8 mouse cellular contexts compared by ENCODE assay signal in genomic region chr10:45086637-45087036, GRCm38 (mm10). TPM values are rescaled to one million over a fixed set of nuclear protein-coding genes. Genes with fewer than 3 reads are reported as not detected.
DNase-seq lines count a peak whose midpoint lies in the region; ATAC-seq and TF ChIP-seq lines count a peak whose summit lies in the region.

No protein-coding gene starts in this region.

- TF ChIP-seq POLR2A in bone marrow macrophage, adult 2 months (IDR thresholded peaks at IDR 0.05; ENCODE audit: borderline replicate concordance, low read depth, low read length): no peak

- DNase-seq in neural tube, embryonic 10.5 days (ENCODE audit: extremely low spot score, low spot score): peak; percentile 40

- ATAC-seq in heart, embryonic 12.5 days (ENCODE audit: insufficient number of reproducible peaks, low FRiP score): 0 out of 2 replicates have a peak, but pooled peaks have one; percentile 14
- ATAC-seq in heart, embryonic 11.5 days (replicated peaks; ENCODE audit: insufficient number of reproducible peaks, low FRiP score, low TSS enrichment): no peak
- no peak for ATAC-seq in neural tube, embryonic 15.5 days (ENCODE audit: low FRiP score)
- no peak for ATAC-seq in monocyte, adult 5-6 weeks (replicated peaks; ENCODE audit: insufficient number of reproducible peaks, low FRiP score, low TSS enrichment, poor library complexity, severe bottlenecking)
- ATAC-seq in inflammation-experienced regulatory T-cells, adult 6 months: no peak

- H3K36me3 ChIP-seq in heart, embryonic 12.5 days: peaks cover 10% of the 10 kb centered on the region; the same call in 1 of the 2 replicates
- H3K36me3 ChIP-seq in heart, embryonic 11.5 days (ENCODE audit: control insufficient read depth, insufficient read depth, low read length): no peaks in the 10 kb centered on the region
- H3K36me3 ChIP-seq in neural tube, embryonic 15.5 days: no peaks in the 10 kb centered on the region
- peaks cover 51% of the 10 kb centered on the region for H3K36me3 ChIP-seq in megakaryocyte, embryonic 14.5 days (replicated peaks; ENCODE audit: low read length)

- no peak overlapping the region for H3K27ac ChIP-seq in heart, embryonic 12.5 days (ENCODE audit: poor library complexity, severe bottlenecking)
- H3K27ac ChIP-seq in heart, embryonic 11.5 days (ENCODE audit: low read depth, low read length): no peak overlapping the region
- no peak overlapping the region for H3K27ac ChIP-seq in neural tube, embryonic 15.5 days (replicated peaks)
- H3K27ac ChIP-seq in bone marrow macrophage, adult 2 months (ENCODE audit: insufficient read depth, low read depth, low read length): no peak overlapping the region

- H3K9me3 ChIP-seq in heart, embryonic 12.5 days (replicated peaks): no peaks in the 10 kb centered on the region
- no peaks in the 10 kb centered on the region for H3K9me3 ChIP-seq in heart, embryonic 11.5 days (replicated peaks; ENCODE audit: control insufficient read depth, low read length)
- H3K9me3 ChIP-seq in neural tube, embryonic 15.5 days (replicated peaks): no peaks in the 10 kb centered on the region
- H3K9me3 ChIP-seq in megakaryocyte, embryonic 14.5 days: no peaks in the 10 kb centered on the region

- H3K27me3 ChIP-seq in heart, embryonic 12.5 days (replicated peaks): no peaks in the 10 kb centered on the region
- H3K27me3 ChIP-seq in heart, embryonic 11.5 days (ENCODE audit: control insufficient read depth, insufficient read depth, low read length): no peaks in the 10 kb centered on the region
- no peaks in the 10 kb centered on the region for H3K27me3 ChIP-seq in neural tube, embryonic 15.5 days (replicated peaks)
- no peaks in the 10 kb centered on the region for H3K27me3 ChIP-seq in megakaryocyte, embryonic 14.5 days (replicated peaks)

- 50% methylated on average over 5 of the region's 5 CpGs for whole genome bisulfite sequencing in heart, embryonic 12.5 days
- WGBS in heart, embryonic 11.5 days (ENCODE audit: insufficient replicate concordance): 42% methylated on average over 5 of the region's 5 CpGs
- WGBS in neural tube, embryonic 15.5 days: 57% methylated on average over 5 of the region's 5 CpGs

- no peak overlapping the region for H3K4me2 ChIP-seq in heart, embryonic 12.5 days
- H3K4me2 ChIP-seq in heart, embryonic 11.5 days: no peak overlapping the region
- no peak overlapping the region for H3K4me2 ChIP-seq in neural tube, embryonic 15.5 days

- H3K4me3 ChIP-seq in heart, embryonic 12.5 days: no peak overlapping the region
- H3K4me3 ChIP-seq in heart, embryonic 11.5 days (ENCODE audit: low read depth, low read length): no peak overlapping the region
- no peak overlapping the region for H3K4me3 ChIP-seq in neural tube, embryonic 15.5 days (replicated peaks)
- H3K4me3 ChIP-seq in bone marrow macrophage, adult 2 months (ENCODE audit: insufficient read depth, low read length): no peak overlapping the region
- H3K4me3 ChIP-seq in megakaryocyte, embryonic 14.5 days (replicated peaks): peak overlapping the region; percentile 42

- peak; percentile 61 for TF ChIP-seq CTCF in bone marrow macrophage, adult 2 months (IDR thresholded peaks at IDR 0.05; ENCODE audit: low read depth, low read length)

- peaks cover 53% of the 10 kb centered on the region for H3K4me1 ChIP-seq in heart, embryonic 12.5 days (replicated peaks)
- H3K4me1 ChIP-seq in heart, embryonic 11.5 days (ENCODE audit: control insufficient read depth, insufficient read depth, low read length): peaks cover 29% of the 10 kb centered on the region
- H3K4me1 ChIP-seq in neural tube, embryonic 15.5 days: peaks cover 12% of the 10 kb centered on the region
- H3K4me1 ChIP-seq in bone marrow macrophage, adult 2 months (ENCODE audit: control insufficient read depth, insufficient read depth, low read length): peaks cover 4% of the 10 kb centered on the region; the same call in 1 of the 2 replicates
- H3K4me1 ChIP-seq in megakaryocyte, embryonic 14.5 days: peaks cover 67% of the 10 kb centered on the region

- no peak overlapping the region for H3K9ac ChIP-seq in heart, embryonic 12.5 days
- H3K9ac ChIP-seq in heart, embryonic 11.5 days (ENCODE audit: low read depth, low read length): no peak overlapping the region
- no peak overlapping the region for H3K9ac ChIP-seq in neural tube, embryonic 15.5 days (replicated peaks)

RNA-seq across cellular contexts. Expression of gene Prep, which starts 19.6 kb away (rescaled TPM):
- 29.9 and 31.0 TPM in 2 replicates for polyA plus RNA-seq in heart, embryonic 12.5 days (2016; fragmentation: Nextera tagmentation; extraction: Ambion mirVana)
- polyA plus RNA-seq in heart, embryonic 11.5 days (2014; fragmentation: Nextera tagmentation; extraction: Ambion mirVana): 18.9 and 24.0 TPM in 2 replicates
- polyA plus RNA-seq in neural tube, embryonic 15.5 days (2015; fragmentation: Nextera tagmentation; extraction: Ambion mirVana): 24.1 and 26.1 TPM in 2 replicates
- polyA plus RNA-seq in bone marrow macrophage, adult 2 months (2012; ENCODE audit: insufficient read depth, insufficient read length, missing spikeins): 5.5 and 6.2 TPM in 2 replicates
- 10.3 and 16.1 TPM in 2 replicates for polyA plus RNA-seq in megakaryocyte, embryonic 14.5 days (2012; ENCODE audit: insufficient read depth, low replicate concordance)
- 6.9 to 8.3 TPM (median 8.2 TPM) in 3 replicates for total RNA-seq in monocyte, adult 5-6 weeks (2017)
- 1 to 10 TPM; 1.9 to 5.7 (median 3.7) TPM for polyA plus RNA-seq in inflammation-experienced regulatory T-cells, adult 6 months (2017; shearing (Covaris generic))
